Mouse (Mus musculus): Measurements from ENCODE around the gene Jak2.

DNA sequence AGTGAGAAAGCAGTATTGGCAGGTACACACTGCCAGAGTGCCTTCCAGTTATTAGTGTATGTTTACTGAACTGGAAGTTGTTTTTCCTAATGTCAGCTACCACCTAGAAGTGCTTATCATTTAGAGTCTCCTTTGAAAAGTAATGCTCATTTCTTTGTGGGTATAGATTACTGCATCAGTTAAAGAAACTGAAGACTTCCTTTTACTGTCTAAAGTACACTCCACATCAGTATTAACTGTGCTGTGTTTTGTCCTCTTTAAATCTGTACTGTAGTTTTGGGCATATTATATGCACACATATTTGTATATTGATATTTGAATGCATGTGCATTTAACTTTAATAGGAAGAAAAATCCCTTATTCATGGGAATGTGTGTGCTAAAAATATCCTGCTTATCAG, 44.5 kb downstream of the Jak2 start:
- TF ChIP-seq CTCF (IDR thresholded peaks at IDR 0.05; ENCODE audit: control insufficient read depth, insufficient read depth, insufficient replicate concordance, low read depth, low read length) (no peak), POLR2A (IDR thresholded peaks at IDR 0.05; ENCODE audit: control insufficient read depth, low read depth, low read length) (no peak)

All from testis, adult 2 months (tissue).